Mouse (Mus musculus): ENCODE data around the gene Cd44.

The Cd44 gene

DNA sequence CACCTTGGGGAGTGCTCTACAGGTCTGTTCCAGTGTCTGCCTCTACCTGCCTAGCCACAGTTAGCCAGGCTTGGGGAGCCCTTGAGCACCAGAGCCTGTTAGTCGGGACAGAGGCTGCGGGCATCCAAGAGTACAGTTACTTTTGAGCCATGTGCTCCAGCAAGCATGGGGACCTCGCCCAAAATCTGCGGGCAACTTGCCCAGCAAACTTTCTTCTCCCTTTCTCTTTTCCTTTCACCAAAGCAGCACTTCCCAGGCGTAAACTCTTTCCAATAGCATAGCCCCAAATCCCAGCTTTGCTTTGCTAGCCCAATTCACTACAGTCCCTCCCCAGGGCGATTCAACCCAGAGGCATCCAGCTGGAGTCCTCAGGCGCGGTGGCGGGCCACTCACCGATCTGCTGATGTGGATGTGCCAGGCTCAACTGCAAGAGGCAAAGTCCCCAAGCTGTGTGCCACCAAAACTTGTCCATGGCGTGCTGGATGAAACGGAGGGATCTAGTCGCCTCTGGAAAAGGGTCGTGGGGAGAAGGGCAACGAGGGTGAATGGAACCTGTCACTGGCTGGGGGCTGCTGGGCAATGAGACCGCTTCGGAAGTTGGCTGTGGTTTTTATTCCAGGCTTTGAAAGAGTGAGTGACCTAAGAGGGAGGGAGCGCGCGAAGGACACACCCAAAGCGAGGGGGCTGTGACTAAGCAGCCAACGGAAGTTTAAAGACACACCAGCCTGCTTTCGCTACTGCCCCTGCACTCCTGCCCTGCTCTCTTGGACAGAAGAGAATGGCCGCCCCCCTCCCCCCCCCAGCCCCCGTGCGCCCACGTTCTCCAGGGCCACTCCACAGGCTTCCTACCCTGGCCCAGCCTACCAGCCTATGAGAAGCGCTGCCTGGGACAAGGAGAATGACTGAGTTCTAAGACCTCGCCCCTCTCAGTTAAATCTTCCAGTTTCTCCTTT, at the start of gene Cd44:
TSS of gene Cd44 (minus strand) at position 791 of the 953 bp plus-strand sequence.
- DNase-seq = peak; percentile 29 to 38

DNA sequence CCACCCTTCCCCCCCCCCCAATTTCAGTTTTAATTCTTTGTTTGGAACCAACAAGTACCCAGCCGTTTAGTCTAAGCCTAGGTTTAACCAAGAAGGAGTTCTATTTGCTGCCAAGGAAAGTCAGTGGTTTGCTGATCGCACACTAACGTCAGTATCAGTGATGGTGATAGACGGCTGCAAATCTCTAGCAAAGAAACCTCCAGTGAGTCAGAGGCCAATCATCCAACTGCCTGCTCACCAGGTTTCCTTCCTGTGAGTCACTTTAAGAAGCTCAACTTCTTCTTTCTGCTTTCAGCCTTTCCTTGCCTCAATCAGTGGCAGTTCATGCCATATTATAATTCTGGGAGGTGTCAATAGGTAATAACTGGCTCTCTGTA, 47.0 kb upstream of the Cd44 start:
- DNase-seq = no peak

DNA sequence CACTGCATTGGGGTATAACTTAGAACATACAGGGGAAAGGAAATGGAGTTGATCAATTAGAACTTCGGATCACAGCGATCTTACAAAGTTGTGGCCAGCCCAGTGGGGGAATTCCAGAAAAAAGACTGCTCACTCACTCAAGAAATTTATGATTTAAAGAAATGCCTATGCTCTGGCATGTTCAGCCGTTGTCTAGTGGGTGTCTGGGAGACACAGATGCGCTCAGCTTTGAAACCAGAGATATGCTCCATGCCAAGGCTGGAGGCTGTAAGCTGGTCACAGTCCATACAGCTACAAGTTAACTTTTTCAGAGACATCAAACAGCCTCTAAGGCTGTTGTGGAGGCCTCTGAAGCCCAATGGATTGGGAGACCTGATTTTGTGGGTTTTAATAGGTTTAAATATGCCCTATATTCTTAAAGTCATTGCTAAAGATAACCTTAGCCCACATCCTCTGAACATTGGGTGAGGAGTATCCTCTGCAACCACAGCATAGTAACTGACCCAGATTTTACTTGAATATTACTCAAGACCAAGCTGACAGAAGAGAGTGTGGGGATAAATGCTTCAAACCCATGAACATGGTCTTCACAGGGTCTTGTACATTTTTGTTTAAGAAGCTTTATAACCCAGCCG, 46.5 kb upstream of the Cd44 start:
- DNase-seq = no peak

DNA sequence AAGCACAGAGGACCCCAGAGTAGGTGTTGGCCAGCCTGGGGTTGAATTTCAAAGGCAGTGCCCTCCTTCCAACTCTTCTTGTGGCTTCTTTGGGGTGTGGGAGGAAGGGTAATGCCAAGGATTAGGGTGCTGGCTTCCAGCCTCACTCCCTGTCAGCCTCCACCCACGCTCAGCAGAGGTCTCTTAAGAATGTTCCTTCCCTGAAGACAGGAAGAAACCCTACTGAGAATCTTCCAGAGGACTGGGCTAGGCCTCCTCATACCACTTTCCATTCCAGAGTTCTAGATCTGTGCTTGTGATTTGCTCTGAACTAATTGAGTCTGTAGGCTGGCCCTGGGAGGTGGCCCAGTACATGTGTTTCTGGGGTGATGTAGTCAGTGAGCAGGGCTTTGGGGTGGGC, 43.6 kb upstream of the Cd44 start:
- no peak for DNase-seq

DNA sequence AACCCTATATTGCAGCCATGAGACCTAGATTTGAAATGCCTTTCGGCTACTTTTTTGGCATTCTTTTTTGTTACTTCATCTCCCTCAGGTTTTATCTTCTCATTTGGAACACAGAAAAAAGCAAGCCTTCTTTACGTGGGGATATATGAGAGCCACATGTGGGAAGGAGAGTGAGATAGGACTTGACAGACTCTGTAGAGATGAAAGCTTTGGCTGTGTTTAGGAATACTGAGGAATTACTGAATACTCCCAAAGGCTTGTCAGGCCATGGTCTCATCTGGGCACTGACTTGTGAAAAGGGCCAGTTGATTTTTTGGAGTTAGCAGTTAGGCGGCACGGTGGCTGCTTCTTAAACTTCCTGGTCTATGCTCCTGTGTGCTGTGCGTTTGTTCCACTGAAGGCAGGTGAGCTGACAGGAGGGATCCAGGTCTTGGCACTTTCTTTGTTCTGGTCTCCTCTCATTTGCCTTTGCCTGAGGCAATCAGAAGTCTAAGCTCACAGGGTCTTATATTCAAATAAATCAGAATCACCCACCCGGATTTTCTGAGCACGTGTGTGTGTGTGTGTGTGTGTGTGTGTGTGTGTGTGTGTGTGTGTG, 43.0 kb upstream of the Cd44 start:
- DNase-seq = no peak

DNA sequence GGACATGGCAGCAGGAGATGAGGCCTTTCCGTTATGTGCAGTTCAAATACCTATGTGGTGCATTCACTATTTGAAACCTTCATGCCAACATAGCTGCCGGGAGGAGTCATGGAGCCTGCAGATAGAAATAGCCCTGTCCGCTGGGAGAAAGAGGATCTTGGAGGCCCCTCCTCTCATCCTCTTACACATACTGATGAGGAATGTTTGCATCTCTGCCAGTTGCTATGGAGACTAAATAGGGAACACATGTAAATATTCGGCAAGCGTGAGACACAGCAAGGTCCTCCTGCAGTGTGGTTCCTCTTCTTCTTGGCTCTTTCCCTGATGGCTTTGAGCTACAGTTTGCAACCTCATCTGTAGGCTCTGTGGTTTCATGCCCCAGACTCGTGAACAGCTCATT, 42.5 kb upstream of the Cd44 start:
- DNase-seq = peak; percentile 18 to 19

DNA sequence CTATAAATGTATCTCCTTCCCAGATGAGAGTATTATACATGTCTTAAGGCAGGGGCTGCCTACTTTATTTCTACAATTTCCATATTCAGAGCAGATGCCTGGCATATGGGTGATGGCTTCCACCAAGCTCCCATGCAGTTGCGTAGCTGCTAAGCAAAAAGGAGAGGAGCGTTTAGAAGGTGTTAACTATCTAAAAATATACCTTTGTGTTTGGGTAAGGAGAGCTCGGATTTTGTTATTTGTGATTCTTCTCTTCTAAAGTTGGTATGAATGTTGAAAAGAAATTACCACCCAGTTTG, 41.3 kb upstream of the Cd44 start:
- no peak for DNase-seq

DNA sequence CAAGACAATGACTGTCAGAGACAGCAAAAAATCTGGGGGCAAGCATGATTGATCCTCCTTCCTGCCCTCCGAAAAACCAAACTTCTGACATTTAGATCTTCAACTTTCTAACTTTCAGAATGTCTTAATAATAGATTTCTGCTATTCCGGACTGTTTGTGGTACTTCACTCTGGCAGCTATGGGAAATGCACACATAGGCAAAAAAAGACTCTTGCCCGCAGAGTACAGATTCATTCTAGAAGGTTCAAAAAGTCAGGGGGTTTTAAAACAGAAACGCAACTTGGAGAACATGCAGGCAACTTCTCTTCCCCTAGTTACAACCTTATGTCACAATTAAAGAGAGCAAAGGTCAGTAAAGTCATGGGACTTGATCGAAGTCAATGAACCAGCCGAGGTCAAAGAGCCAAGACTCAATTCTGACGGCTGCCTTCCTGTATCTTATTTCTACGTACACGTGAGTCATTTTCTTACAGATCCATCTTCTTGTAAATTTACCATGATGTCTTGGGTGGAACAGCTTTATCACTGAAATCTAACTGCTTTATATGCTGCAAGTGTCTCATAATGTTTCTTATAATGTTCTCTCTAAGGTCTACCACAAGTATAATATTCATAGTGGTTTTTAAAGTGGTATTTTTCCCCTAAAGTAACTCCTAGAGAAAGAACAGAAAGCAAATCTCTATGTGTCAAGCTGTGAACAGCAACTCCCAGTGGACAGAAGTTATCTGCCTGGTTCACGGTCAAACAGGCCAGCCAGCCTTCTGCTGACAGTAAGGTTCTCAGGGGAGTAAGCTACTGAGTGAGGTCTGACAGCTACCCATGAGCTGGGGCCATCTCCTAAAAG, 40.7 kb upstream of the Cd44 start:
- no peak for DNase-seq

DNA sequence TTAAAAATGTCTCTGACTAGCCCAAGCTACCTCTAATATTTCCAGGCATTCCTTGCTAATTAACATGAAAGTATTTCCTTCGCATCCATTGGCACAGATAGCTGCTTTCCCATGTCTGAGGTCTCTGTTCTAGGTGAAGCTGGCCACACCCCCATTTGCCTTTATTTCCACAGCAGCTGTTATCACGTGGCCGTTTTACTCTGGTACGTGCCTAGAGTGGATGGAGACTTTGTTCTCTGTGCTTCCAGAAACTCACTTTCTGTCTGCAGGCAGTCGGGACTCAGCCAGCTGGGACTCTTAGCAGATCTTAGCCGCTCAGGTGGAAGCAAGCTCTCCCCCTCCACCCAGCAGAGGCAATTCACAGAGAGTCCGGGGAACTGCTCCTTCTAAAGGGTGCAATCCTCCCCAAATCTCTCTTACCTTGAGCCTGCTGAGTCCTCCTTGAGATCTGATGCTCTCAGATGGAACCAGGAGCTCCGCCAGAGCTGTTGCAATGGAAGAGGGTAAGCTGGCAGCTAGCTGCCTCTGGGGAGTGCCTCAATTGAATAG, 39.4 kb upstream of the Cd44 start:
- DNase-seq = peak in 1 of 2 experiments; percentile 3

DNA sequence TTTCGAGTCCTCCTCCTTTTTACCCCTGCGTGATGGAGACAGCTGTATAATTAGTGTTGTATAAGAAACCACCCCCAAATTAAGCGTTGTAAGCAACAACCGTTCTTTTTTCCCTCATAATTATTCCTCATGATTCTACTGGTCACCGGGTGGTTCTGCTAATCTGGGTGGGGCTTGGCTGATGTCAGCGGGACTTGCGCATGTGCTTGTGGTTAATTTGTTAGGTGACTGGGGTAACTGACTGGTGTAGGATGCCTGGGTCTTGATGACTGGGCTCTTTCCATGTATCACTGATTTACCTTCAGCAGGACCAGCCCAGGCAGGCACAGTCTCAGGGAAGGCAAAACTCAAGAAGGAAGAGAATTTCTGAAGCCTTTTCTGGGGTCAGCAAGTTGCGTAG, 38.7 kb upstream of the Cd44 start:
- no peak for DNase-seq

DNA sequence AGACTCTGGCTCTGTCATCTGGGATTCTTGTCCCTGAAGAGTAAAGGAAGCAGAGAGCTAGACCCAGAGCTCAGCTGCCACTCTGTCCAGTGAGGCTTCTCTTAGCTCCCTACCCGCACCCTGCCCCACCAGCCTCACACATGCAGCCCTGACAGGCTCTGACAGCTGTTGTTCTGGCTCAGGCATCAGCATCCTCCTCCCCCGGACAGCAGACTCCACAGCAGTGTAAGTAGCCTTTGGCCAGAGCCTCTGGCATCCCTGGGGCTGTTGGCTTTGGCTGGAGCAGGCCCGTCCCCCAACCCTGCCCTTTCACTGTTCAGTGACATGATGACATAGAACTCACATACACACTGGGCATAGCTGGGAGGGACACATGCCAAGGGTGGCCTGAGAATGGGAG, 35.4 kb upstream of the Cd44 start:
- peak; percentile 46 to 79 for DNase-seq

DNA sequence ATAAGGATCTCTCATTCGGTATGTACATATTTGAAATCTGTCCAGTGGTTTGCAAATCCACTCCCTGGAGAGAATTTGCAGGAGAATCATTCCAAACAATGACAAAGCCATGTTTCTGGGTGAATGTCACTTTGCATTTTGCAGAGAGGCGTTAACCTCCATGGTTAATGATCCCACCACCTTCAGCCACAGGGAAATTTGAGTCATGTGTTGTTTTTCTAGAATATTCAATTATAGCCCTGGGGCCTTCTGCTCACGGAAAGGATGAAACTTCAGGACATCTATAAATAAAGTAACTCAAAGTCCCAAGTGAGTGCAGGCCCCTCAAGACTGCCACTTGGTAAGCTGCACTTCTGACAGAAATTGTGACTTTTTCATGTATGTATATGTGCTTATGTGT, 33.4 kb upstream of the Cd44 start:
- DNase-seq = no peak

DNA sequence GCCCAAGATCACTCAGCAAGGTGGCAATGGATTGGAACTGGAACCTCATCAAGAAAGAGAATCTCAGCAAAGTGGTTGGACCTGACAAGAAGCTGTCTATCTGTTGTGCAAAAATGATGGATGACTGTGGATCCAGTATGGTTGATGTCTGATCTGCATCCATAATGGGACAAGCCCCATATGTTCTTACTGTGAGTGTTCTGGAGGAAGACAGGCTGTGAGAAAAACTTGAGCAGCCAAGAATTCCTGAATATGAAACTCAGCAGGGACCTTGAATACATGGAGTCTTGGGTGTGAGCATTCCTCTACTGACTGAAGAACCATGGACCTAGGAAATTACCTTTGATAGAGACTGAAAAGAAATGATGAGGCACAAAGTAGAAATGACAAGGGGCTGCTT, 32.3 kb upstream of the Cd44 start:
- DNase-seq = no peak

DNA sequence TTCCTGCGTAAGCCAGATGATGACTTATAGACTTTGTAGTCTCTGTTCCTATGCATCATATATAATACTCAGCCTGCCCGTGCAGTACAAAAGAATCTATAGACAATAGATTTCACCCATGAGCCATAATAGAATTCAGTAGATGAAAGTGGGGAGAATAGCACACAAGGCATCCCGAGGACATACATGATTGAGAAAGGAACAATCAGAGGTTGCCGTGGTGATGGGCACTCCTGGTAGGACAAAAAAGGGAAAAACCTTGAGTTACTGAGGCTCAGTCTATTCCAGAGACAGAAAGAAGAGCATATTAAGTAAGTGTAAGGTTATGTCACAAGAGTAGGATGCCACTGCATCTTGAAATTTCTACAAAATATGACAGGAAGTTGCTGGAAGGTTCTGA, 31.7 kb upstream of the Cd44 start:
- DNase-seq = no peak

DNA sequence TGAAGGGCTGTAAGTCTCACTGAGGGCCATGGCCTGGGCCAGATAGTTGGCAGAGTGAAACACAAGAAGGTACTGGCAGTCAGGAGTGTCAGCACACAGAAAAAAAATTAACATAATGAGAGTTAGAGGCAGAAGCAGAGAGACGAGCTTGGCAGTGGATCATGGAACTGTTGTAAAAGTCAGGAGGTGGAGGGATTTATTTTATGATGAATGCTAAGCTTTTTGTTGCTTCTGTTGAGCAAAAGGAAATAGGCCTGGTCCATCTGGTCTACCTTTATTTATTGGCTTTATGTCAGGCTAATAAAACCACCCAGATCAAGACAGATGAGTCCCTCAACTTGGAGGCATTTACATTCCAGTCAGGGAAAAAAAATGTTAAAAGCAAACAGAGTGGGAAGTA, 31.2 kb upstream of the Cd44 start:
- DNase-seq = peak in 1 of 2 experiments; percentile 8

DNA sequence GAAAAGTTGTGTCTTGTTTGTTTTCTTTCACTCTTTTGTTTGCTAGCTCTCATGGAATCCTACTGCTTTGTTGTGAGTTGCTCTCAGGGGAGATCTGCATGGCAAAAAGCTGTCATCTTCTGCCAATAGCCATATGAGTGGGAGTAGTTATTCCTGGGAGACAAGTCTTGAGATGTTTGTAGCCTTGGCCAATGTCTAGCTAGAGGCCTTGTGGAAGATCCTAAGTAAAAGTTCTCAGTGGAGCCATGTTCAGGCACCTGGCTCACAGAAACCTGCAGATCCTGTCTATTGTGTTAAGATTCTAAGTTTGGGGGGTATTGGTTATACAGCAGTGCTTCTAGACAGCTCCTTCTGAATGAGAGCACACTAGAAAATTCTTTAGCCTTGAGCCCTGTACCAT, 26.7 kb upstream of the Cd44 start:
- no peak for DNase-seq

DNA sequence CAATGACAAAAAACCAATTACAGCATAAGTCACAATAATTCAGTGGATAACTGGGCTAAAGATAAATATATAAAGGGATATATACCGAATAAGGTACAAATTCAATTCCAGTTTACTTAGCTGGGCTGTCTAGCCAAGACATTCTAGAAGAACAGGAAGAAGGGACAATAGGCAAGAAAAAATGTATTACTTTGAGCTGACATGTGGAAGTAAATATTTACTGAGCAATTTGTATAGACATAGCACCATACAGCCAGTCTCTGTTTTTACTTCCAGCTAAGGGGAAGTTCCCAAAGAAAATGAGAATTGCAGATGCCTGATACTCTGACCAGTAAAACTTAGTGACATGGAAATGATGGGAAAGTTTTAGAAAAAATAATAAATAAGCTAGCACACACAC, 23.0 kb upstream of the Cd44 start:
- no peak for DNase-seq

DNA sequence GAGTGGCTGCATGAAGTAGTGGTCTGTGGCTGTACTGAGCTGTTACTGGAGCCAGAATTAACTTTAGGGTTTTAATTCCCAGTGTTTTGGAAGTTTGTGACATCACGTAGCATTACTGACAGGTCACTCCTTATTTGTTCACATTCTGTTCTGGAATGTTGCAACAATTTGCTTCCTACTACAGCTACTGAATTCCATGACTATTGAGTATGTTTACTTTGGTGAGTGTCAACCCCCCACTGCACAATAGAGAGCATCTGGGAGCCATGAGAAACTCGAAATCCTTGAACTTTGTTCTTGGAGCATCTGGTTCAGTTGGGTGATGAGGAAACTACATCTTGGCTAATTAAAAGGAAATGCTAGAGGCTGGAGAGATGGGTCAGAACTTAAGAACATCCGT, 22.2 kb upstream of the Cd44 start:
- DNase-seq = no peak

DNA sequence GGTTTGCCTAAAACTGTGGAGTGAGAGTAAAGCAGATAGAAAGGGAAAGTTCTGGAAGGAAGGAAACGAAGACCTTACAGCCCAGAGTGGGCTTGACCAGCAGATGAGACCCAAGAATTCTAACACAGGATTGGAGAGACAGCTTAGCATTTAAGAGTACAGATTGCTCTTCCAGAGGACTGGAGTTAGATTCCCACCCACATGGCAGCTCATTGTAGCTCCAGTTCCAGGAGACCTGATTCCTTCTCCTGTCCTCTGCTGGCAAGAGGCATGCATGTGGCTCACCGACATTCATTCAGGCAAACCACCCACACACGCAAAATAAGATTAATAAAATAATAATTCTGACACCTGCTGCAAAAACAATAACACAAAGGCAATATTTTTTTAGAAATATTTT, 20.6 kb upstream of the Cd44 start:
- peak in 1 of 2 experiments; percentile 12 for DNase-seq

DNA sequence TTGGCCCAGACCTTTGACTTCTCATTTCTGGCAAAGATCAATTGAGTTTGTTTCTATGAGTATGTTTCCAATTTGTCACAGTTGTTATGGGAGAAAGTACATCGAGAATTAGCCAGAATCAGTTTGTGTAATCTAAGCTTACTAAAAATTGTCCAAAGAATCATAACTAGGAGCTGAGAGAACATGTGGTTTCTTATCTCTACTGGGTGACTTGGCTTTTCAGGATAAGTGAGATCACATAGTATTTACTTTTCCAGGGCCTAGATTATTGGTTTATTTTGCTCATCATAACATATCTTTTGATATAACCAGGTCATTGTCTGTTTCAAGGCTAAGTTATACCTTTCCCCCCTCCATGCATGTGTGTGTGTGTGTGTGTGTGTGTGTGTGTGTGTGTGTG, 16.8 kb upstream of the Cd44 start:
- no peak for DNase-seq

DNA sequence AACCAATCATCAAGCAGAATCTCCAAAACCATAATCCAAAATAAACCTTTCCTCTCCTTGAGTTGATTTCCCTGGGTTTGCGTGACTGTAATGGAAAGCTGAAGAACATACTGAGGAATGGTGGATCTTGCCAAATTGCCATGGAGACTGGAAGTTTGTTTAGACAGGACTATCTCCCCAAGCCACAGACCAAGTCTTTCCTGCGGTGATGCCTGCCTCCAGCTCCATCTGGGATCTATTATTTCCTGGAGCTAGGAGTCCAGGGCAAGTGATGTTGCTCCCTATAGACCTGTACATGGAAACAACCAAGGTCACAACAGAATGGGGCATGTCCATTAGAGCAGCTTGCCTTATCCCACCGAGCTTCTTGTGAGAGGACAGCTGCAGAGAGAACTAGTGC, 15.1 kb upstream of the Cd44 start:
- no peak for DNase-seq

DNA sequence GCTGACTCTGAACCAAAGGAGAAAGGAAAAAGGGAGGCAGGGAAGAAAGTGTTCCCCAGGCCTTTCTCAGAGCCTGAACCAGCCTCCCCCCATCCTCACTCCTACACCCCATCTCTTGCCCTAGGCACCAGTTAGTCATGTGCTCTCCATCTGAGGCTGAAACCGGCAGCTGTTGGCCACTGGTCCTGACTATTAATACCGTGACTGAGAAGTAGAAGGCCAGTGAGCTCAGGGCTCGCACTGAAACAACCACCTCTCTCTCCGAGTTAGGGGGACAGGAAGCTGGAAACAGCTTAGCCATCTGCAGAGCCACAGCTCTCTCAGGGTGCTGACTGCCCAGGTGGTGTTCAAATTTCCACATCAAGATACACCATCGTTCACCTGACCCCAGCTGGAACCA, 13.2 kb upstream of the Cd44 start:
- DNase-seq = no peak
